Mouse (Mus musculus) lung, postnatal 25 days (tissue): ENCODE measurements around the gene Adamtsl1.
A peak's percentile ranks its signal among the peaks of the same experiment; 100 is the strongest.

Experiments
- DNase-seq: peaks from one replicate; pipeline ENCODE4 v3.0.0; 2022; ENCODE audit warnings: low spot score

Adamtsl1 gene

DNA sequence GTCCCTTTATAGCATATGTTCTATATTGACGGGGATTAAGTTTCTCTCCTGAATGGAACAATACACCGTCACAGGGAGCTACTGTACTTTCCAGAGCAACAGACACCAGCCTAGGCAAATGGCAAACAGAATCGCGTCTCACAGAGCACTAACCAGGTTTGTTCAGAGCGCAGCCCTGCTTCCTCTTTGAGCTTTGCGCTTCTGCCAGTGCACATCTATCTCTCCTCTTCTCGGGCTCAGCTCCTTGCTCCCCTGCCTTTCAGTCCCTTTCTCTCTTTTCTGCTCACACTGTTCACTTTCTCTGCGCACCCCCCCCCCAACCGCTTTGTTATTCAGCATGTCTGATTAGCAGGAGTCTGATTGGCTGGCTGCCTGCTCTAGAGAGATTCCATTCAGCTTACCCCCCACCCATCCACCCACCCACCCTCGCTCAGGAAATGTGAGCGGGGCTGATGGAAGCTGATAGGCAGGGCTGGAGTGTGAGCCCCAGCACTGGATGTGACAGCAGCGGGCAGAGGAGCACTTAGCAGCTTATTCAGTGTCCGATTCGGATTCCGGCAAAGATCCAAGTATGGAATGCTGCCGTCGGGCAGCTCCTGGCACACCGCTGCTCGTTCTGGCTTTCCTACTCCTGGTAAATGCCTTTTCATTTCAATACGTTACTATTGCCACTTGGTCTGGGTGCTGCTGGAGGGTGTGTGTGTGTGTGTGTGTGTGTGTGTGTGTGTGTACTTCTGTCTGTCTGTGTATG, 539.7 kb downstream of the Adamtsl1 start:
- DNase-seq: peak; percentile 23

DNA sequence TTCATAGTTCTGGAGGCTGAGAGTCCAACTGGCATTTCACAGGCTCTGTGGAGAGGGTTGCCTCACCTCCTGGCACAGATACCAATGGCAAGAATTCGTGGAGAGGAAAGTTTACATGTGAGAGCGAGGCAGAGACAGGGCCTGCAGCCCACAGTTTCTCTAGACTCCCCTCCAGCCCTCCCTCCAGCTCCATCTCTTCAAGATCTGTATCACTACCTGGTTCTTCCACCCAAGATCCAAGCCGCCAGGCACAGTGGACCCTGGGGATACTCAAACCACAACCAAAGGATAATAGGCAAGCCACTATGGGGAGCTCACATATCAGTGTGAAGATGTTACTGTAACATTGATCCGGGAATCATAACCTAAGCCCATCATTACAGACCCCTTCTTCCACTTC, 546.6 kb downstream of the Adamtsl1 start:
- DNase-seq: peak; percentile 31

GRCm38 (mm10) chr4:86068376-86068775, 554.4 kb downstream of the Adamtsl1 start:
- peak; percentile 58 for DNase-seq

GRCm38 (mm10) chr4:86068875-86069718, 555.1 kb downstream of the Adamtsl1 start:
- DNase-seq: no peak

- peak; percentile 18 for DNase-seq
Measured at GRCm38 (mm10) chr4:86074871-86075270, 560.9 kb downstream of the Adamtsl1 start.

DNA sequence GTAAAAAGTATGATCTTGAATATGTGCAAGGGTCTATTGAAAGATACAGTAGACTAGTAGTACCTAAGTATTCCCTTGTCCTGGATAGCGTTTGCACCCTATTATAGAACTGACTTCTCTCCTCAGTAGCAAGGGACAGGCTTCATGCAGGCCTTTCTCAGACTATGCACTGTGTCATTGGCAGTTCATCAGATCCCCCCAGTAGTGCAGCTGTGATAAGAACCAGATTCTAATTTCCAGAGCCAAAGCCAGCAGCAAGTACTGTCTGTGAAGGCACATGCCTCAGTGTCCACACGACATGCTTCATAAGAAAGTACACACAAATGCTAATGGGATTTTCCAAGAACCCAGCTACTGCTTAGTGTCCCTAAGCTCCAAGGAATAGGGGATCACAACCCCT, 563.4 kb downstream of the Adamtsl1 start:
- DNase-seq: no peak

- DNase-seq: no peak
Measured at GRCm38 (mm10) chr4:86077854-86078253, 563.9 kb downstream of the Adamtsl1 start.

DNA sequence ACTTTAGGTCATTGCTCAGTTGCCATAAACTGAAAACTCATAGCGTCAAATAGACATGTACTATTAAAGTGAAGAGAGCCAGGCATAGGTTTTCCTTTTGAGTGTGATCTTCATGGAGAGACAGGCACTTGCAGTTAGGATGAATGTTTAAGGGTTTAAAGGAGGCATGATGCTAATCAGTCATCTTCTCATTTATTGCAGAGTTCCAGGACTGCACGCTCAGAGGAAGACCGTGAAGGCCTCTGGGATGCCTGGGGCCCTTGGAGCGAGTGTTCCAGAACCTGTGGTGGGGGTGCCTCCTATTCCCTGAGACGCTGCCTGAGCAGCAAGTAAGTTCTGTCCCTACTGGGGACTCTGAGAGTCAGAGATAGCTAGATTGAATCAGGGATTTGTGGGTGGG, 573.5 kb downstream of the Adamtsl1 start:
- no peak for DNase-seq

DNA sequence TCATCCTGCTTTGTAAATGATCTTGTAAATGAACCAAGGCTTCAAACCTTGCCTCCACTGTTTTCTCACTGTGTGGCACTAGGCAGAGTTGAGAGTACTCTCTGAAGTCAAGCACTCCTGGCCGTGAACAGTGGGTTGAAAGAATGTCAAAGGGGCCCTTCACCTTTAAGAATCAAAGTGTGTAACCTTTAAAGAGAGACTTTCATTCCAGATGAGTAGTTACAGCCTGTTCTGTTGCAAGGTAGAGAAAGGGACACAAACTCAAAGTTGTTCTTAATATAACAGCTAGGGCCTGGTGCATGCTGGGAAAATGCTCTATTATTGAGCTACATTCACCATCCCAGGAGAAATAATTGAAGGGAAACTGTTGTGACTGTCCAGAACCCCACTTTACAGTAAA, 589.2 kb downstream of the Adamtsl1 start:
- peak; percentile 61 for DNase-seq

- DNase-seq: no peak
Measured at GRCm38 (mm10) chr4:86108325-86108724, 594.4 kb downstream of the Adamtsl1 start.

DNA sequence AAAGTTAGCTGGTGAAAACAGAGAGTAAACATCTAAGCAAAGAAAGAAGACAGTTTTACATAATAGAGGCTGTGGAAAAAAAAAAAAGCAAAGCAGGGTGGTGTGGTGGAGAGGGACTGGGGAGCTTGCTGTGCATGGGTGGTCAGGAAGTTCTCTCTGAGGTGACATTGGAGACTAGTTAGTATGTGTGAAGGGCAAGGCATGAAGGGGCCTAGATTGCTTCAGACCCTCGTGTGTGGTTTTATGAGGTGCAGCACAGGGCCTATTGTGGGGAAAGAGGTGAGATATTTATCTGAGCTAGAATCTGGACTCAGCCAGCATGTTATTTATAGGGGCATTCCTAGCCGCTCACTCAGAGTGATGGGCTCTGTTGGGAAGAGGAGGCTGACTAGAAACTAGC, 605.1 kb downstream of the Adamtsl1 start:
- DNase-seq: no peak

- DNase-seq: no peak
Measured at GRCm38 (mm10) chr4:86122431-86122830, 608.5 kb downstream of the Adamtsl1 start.

DNA sequence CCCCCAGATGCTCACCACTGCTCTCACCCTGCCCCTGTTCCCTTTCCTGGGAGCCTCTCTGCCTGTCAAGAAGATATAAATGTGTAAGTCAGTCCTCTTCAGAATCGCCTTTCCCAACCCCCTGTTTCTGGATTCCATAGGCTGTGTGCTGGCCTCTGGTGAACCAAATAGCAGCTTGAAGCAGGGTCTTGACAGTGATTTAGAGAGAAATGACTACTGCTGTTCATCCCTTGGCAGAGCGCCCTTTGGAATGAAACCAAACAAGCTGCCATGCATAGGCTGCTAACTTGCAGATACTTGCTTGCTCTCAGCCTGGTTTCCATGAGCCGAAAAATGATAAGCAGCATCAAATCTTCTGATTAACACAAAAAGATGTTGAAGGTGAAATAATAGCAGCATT, 610.4 kb downstream of the Adamtsl1 start:
- DNase-seq: no peak

DNA sequence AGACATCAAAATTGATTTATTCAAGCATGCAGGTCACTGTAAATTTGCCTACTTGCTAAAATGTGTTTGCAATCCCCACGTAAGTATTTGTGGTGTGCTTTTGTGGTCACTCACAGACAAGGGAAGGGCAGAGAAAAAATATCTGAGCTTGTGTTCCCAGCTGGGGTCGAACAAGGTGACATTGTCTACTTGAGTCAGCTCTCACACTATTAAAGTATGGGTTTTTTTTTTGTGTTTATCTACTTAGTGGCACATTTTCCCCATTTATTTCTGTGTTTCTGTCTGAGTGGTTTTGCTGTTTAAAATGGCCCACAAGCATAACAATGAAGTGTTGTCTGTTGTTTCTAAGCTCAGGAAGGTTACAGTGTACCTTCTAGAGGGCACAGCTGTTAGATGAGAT, 612.7 kb downstream of the Adamtsl1 start:
- DNase-seq: peak; percentile 11

DNA sequence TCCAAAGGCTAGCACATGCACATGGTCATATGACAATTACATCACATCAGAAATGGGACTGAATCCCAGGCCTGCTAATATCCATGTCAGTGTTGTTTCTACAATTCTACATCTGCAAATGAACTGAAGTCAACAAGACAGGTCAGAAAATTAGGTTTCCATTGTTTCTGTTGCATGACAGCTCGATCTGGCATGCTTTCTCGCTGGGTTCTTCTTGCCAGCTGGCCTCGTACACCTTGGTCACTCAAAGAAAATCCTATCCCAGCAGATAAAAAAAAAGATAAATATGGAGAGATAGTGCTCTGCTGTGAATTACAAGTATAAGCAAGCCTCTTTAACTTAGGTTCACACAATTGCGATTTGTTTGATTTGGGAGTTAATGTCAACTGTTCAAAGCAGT, 644.6 kb downstream of the Adamtsl1 start:
- no peak for DNase-seq

GRCm38 (mm10) chr4:86159362-86159761, 645.4 kb downstream of the Adamtsl1 start:
- no peak for DNase-seq

- no peak for DNase-seq
Measured at GRCm38 (mm10) chr4:86170763-86171162, 656.8 kb downstream of the Adamtsl1 start.

DNA sequence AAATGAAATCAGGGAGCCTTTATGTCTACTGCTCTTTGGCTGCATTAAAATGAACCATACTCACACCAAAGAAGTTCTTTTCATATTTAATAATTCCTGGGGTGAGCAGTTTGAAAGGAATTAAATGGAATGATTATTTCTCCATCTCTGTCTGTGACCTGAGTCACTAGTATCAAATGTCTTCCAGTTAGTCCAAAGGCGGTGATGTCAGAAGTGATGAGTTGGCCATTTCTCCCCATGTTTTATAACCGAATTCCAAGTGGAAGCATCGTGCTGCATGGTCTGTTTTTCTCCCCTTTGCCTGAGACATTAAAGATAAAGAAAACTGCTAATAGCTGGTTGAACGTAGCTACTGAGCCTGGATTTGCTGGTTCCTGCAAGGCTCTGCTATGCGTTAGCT, 657.5 kb downstream of the Adamtsl1 start:
- no peak for DNase-seq

- no peak for DNase-seq
Measured at GRCm38 (mm10) chr4:86177471-86177870, 663.5 kb downstream of the Adamtsl1 start.

DNA sequence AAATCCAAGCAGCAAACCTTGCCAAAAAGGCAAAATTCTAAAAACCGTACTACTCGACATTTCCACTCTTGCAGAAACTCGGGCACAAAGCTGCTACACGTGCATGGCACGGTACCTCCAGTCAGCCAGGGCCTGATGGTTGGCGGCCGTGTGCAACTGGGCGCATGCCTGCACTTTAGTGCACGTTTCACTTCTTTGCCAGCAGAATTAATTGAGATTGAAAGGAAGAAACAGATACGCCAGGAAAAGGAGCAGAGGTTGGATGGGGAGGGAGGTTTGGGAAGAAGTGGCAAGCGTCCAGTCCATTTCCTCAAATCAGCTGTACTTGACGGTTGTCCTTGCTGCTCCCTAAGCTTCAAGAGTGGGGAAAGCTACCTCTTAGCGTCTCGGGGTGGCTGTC, 664.1 kb downstream of the Adamtsl1 start:
- no peak for DNase-seq

DNA sequence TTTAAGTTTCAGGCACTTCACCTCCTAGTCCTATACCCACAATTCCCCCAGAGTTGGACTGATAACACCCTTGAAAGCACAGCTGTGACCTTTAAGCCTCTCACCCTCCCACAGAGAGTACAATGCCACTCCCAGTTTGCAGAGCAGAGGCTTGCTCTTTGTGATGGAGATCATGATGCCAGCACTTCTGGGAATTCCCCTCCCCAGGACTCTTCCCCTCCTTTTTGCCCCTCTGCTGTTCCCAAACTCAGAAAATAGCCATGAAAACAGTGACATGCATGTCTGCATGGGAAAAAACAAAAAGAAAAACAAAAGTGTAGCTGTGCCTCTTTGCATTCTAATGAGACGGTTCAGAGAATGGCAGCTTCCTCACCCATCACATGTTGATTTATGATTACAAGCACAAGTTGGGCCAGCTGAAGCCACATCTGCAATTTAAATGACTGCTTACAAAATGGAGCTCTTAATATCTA, 669.8 kb downstream of the Adamtsl1 start:
- DNase-seq: no peak

DNA sequence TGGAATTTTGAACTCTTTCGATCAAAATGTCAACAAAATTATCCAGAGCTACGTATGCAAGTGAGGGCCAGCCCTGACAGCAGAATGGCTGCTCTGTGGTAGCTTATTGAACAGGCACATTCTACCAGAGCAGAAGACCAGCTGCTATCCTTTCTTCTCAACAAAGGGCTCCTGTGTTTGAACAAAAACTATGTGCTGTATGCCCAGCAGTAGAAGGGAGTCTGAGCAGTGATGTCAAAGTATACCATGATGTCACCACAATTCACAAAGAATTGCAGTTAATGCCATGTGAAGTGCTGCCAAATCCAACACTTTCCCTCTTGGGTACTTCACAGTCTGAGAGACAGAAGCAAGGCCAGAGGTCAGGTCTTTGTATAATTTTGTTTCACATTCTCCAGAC, 675.9 kb downstream of the Adamtsl1 start:
- no peak for DNase-seq

- DNase-seq: no peak
Measured at GRCm38 (mm10) chr4:86191195-86191594, 677.2 kb downstream of the Adamtsl1 start.
